Mouse (Mus musculus) limb, embryonic 13.5 days (tissue): Measurements from ENCODE around the gene Ifitm2. TPM values are rescaled to one million over a fixed set of nuclear protein-coding genes. Genes with fewer than 3 reads are reported as not detected.

ENCODE experiments used
- ATAC-seq: fragments of 200-750 bp; cut with Nextera tagmentation; 2 replicates; pipeline ENCODE4 v1.8.0; 2017; ENCODE audit warnings: low read depth, moderate number of reproducible peaks, moderate TSS enrichment; ENCODE audit not compliant: low FRiP score
- H3K27ac ChIP-seq: fragments of 300-500 bp; sonication (generic); 2 replicates; pipeline ENCODE4 v1.5.1; 2015; ENCODE audit warnings: inconsistent platforms, mild to moderate bottlenecking, moderate library complexity
- H3K27me3 ChIP-seq: fragments of 300-500 bp; sonication (generic); 2 replicates; pipeline ENCODE4 v1.6.1; 2015; ENCODE audit warnings: mild to moderate bottlenecking, inconsistent platforms
- H3K36me3 ChIP-seq: fragments of 300-500 bp; sonication (generic); 2 replicates; pipeline ENCODE4 v1.6.1; 2015; ENCODE audit warnings: inconsistent platforms, mild to moderate bottlenecking, moderate library complexity
- H3K4me1 ChIP-seq: fragments of 300-500 bp; sonication (generic); 2 replicates; pipeline ENCODE4 v1.6.1; 2015; ENCODE audit warnings: inconsistent platforms
- H3K4me2 ChIP-seq: fragments of 300-500 bp; sonication (generic); replicated peaks from 2 replicates; pipeline ENCODE4 v1.6.1; 2015; ENCODE audit warnings: inconsistent platforms, mild to moderate bottlenecking, moderate library complexity
- H3K4me3 ChIP-seq: fragments of 300-500 bp; sonication (generic); 2 replicates; pipeline ENCODE4 v1.5.1; 2015; ENCODE audit warnings: moderate library complexity, mild to moderate bottlenecking, inconsistent platforms
- H3K9ac ChIP-seq: fragments of 300-500 bp; sonication (generic); 2 replicates; pipeline ENCODE4 v1.6.1; 2015; ENCODE audit warnings: mild to moderate bottlenecking, inconsistent platforms
- H3K9me3 ChIP-seq: fragments of 300-500 bp; sonication (generic); 2 replicates; pipeline ENCODE4 v1.6.1; 2016; ENCODE audit warnings: inconsistent platforms
- WGBS: fragments of 180-500 bp; shearing (Covaris S2); methylation state at CpG from one replicate; pipeline ENCODE4 v1.1.7; 2015; 5-methylcytosine and 5-hydroxymethylcytosine counted together
- polyA plus RNA-seq: library from polyadenylated mRNA; unstranded; fragments of >200 nt; fragmentation: Nextera tagmentation; extraction: Ambion mirVana; gene quantifications from 2 replicates; pipeline ENCODE4 v1.2.1, GENCODE M21; 2015

The Ifitm2 gene
- polyA plus RNA-seq = 1,181 and 1,271 TPM in 2 replicates

- H3K9ac ChIP-seq = peak within 1 kb of the TSS; percentile 82
- no peaks in the 10 kb centered on the region for H3K9me3 ChIP-seq
- ATAC-seq = peak; percentile 90
- peaks cover 13% of the 10 kb centered on the region for H3K36me3 ChIP-seq
- no peaks in the 10 kb centered on the region for H3K27me3 ChIP-seq
- H3K27ac ChIP-seq = peak within 1 kb of the TSS; percentile 99
- 2% methylated on average over 11 of the region's 11 CpGs for WGBS
- peak within 1 kb of the TSS; percentile 70 for H3K4me3 ChIP-seq
- peak within 1 kb of the TSS; percentile 89 for H3K4me2 ChIP-seq
- H3K4me1 ChIP-seq = peaks cover 61% of the 10 kb centered on the region
Measured at GRCm38 (mm10) chr7:140955758-140956555, at the start of gene Ifitm2, which contains the start of gene Gm45717. TSS of gene Ifitm2 (minus strand) at chr7:140955987. TSS of gene Gm45717 (minus strand) at chr7:140955937.

- 78% methylated on average over 5 of the region's 5 CpGs for WGBS
- ATAC-seq = no peak
Measured at GRCm38 (mm10) chr7:141003248-141004010, 47.6 kb upstream of the Ifitm2 start.

GRCm38 (mm10) chr7:141000881-141001708, 45.3 kb upstream of the Ifitm2 start:
- no peak overlapping the region for H3K4me2 ChIP-seq
- WGBS = 78% methylated on average over 15 of the region's 15 CpGs
- no peak overlapping the region for H3K27ac ChIP-seq
- no peak overlapping the region for H3K4me3 ChIP-seq
- no peak overlapping the region for H3K9ac ChIP-seq
- no peaks in the 10 kb centered on the region for H3K4me1 ChIP-seq
- ATAC-seq = no peak
- H3K27me3 ChIP-seq = no peaks in the 10 kb centered on the region
- no peaks in the 10 kb centered on the region for H3K36me3 ChIP-seq
- H3K9me3 ChIP-seq = no peaks in the 10 kb centered on the region

More at GRCm38 (mm10) chr7:141003248-141004010, 47.6 kb upstream of the Ifitm2 start:
- H3K9ac ChIP-seq = no peak overlapping the region
- no peak overlapping the region for H3K27ac ChIP-seq
- H3K4me2 ChIP-seq = no peak overlapping the region
- H3K36me3 ChIP-seq = no peaks in the 10 kb centered on the region
- H3K4me3 ChIP-seq = no peak overlapping the region
- H3K27me3 ChIP-seq = no peaks in the 10 kb centered on the region
- peaks cover 3% of the 10 kb centered on the region for H3K4me1 ChIP-seq
- H3K9me3 ChIP-seq = no peaks in the 10 kb centered on the region

GRCm38 (mm10) chr7:140998853-140999700, 43.3 kb upstream of the Ifitm2 start:
- no peak overlapping the region for H3K4me3 ChIP-seq
- no peaks in the 10 kb centered on the region for H3K9me3 ChIP-seq
- H3K27me3 ChIP-seq = no peaks in the 10 kb centered on the region
- no peak overlapping the region for H3K4me2 ChIP-seq
- H3K4me1 ChIP-seq = no peaks in the 10 kb centered on the region
- no peaks in the 10 kb centered on the region for H3K36me3 ChIP-seq
- H3K9ac ChIP-seq = no peak overlapping the region
- 82% methylated on average over 11 of the region's 11 CpGs for WGBS
- no peak overlapping the region for H3K27ac ChIP-seq
- ATAC-seq = no peak

GRCm38 (mm10) chr7:140997817-140998216, 42.0 kb upstream of the Ifitm2 start:
- Histone ChIP-seq H3K27ac (no peak overlapping the region), H3K9me3 (no peaks in the 10 kb centered on the region), H3K4me3 (no peak overlapping the region), H3K9ac (no peak overlapping the region), H3K36me3 (no peaks in the 10 kb centered on the region), H3K27me3 (no peaks in the 10 kb centered on the region), H3K4me1 (no peaks in the 10 kb centered on the region), H3K4me2 (no peak overlapping the region)
- 68% methylated on average over 1 of the region's 1 CpGs for WGBS
- ATAC-seq = no peak

- Histone ChIP-seq H3K4me1 (peaks cover 15% of the 10 kb centered on the region), H3K4me2 (no peak overlapping the region)
- 85% methylated on average over 14 of the region's 14 CpGs for WGBS
Measured at GRCm38 (mm10) chr7:140991117-140991689, 35.4 kb upstream of the Ifitm2 start.

GRCm38 (mm10) chr7:140990622-140991021, 34.8 kb upstream of the Ifitm2 start:
- Histone ChIP-seq H3K4me3 (no peak overlapping the region), H3K9me3 (no peaks in the 10 kb centered on the region), H3K9ac (no peak overlapping the region), H3K36me3 (no peaks in the 10 kb centered on the region), H3K27me3 (no peaks in the 10 kb centered on the region), H3K4me2 (no peak overlapping the region), H3K27ac (no peak overlapping the region), H3K4me1 (peaks cover 15% of the 10 kb centered on the region)
- ATAC-seq = no peak
- whole genome bisulfite sequencing = 41% methylated on average over 5 of the region's 5 CpGs

More at GRCm38 (mm10) chr7:140991117-140991689, 35.4 kb upstream of the Ifitm2 start:
- Histone ChIP-seq H3K9ac (no peak overlapping the region), H3K27me3 (no peaks in the 10 kb centered on the region), H3K9me3 (no peaks in the 10 kb centered on the region), H3K4me3 (no peak overlapping the region), H3K27ac (no peak overlapping the region), H3K36me3 (no peaks in the 10 kb centered on the region)
- ATAC-seq = no peak

- Histone ChIP-seq H3K9me3 (no peaks in the 10 kb centered on the region), H3K4me3 (no peak overlapping the region), H3K27ac (no peak overlapping the region), H3K9ac (no peak overlapping the region), H3K36me3 (no peaks in the 10 kb centered on the region), H3K27me3 (no peaks in the 10 kb centered on the region), H3K4me1 (peaks cover 15% of the 10 kb centered on the region), H3K4me2 (no peak overlapping the region)
- 52% methylated on average over 6 of the region's 6 CpGs for WGBS
- ATAC-seq = no peak
Measured at GRCm38 (mm10) chr7:140990185-140990584, 34.4 kb upstream of the Ifitm2 start.

GRCm38 (mm10) chr7:140989022-140989421, 33.2 kb upstream of the Ifitm2 start:
- no peak overlapping the region for H3K9ac ChIP-seq
- no peak overlapping the region for H3K4me3 ChIP-seq
- peaks cover 15% of the 10 kb centered on the region for H3K4me1 ChIP-seq
- H3K27ac ChIP-seq = no peak overlapping the region
- H3K4me2 ChIP-seq = no peak overlapping the region
- WGBS = 82% methylated on average over 4 of the region's 4 CpGs
- H3K36me3 ChIP-seq = no peaks in the 10 kb centered on the region
- H3K9me3 ChIP-seq = no peaks in the 10 kb centered on the region
- ATAC-seq = no peak
- H3K27me3 ChIP-seq = no peaks in the 10 kb centered on the region

- H3K4me1 ChIP-seq = peaks cover 15% of the 10 kb centered on the region
- no peaks in the 10 kb centered on the region for H3K27me3 ChIP-seq
- no peak overlapping the region for H3K9ac ChIP-seq
- H3K27ac ChIP-seq = no peak overlapping the region
- no peak overlapping the region for H3K4me3 ChIP-seq
- WGBS = 81% methylated on average over 17 of the region's 17 CpGs
- no peaks in the 10 kb centered on the region for H3K9me3 ChIP-seq
- H3K36me3 ChIP-seq = no peaks in the 10 kb centered on the region
- ATAC-seq = no peak
- H3K4me2 ChIP-seq = no peak overlapping the region
Measured at GRCm38 (mm10) chr7:140987182-140988138, 31.7 kb upstream of the Ifitm2 start.
